Mouse (Mus musculus): ENCODE measurements around the gene Spon1.

GRCm38 (mm10) chr7:113728926-113729325 lies 36.9 kb upstream of the Spon1 start:
- TF ChIP-seq EP300 (IDR thresholded peaks at IDR 0.05; ENCODE audit: insufficient read depth, low read depth, low read length) (no peak), POLR2A (IDR thresholded peaks at IDR 0.05; ENCODE audit: insufficient read depth, low read depth, low read length) (no peak), CTCF (IDR thresholded peaks at IDR 0.05) (no peak)

Data from heart, adult 2 months (tissue).